Mouse (Mus musculus) lung, postnatal 0 days (tissue): ENCODE measurements around the gene Rab23.

ENCODE experiments used
- CTCF ChIP-seq: IDR thresholded peaks from 2 replicates; pipeline ENCODE4 v1.5.1; 2016; ENCODE audit warnings: antibody characterized with exemption, mild to moderate bottlenecking
- EP300 ChIP-seq: IDR thresholded peaks from 2 replicates; pipeline ENCODE4 v1.6.1; 2016; ENCODE audit warnings: antibody characterized with exemption, mild to moderate bottlenecking, control low read depth

- TF ChIP-seq CTCF = no peak
- no peak for TF ChIP-seq EP300
Observed at GRCm38 (mm10) chr1:33751283-33751682, 31.6 kb downstream of the Rab23 start.
